Mouse (Mus musculus) monocyte, adult 5-6 weeks (primary cell): Measurements from ENCODE around the gene Tubg1. TPM values are rescaled to one million over a fixed set of nuclear protein-coding genes. Genes with fewer than 3 reads are reported as not detected.
A peak's percentile ranks its signal among the peaks of the same experiment; 100 is the strongest.
"Not testable (repeated sequence)": the region's sequence is repeated elsewhere in the genome, so short reads cannot be mapped to it uniquely, and the experiment has no call there.

ENCODE experiments used
- ATAC-seq: fragments of 153-309, 156-312 bp; replicated peaks from 2 replicates; pipeline ENCODE4 v1.8.0; 2017; ENCODE audit warnings: mild to moderate bottlenecking; ENCODE audit not compliant: low TSS enrichment, insufficient number of reproducible peaks, severe bottlenecking, poor library complexity, low FRiP score
- total RNA-seq: library from RNA; stranded (forward); fragments of 200-1000, 200-491, 200-594 nt; gene quantifications from 3 replicates; pipeline ENCODE4 v1.2.3, GENCODE M21; 2017

Gene Tubg1
- total RNA-seq, 1 experiment from 2014 or later, result 11.0 TPM

GRCm38 (mm10) chr11:101094930-101095313 lies 24.8 kb upstream of the Tubg1 start:
- ATAC-seq, result no peak

- ATAC-seq, result peak; percentile 97
These were observed 24.3 kb upstream of the Tubg1 start, which contains the start of gene Psmc3ip for GRCm38 (mm10) chr11:101095314-101096024. TSS of gene Psmc3ip (minus strand) at chr11:101095436.

GRCm38 (mm10) chr11:101098231-101098630 lies 21.5 kb upstream of the Tubg1 start:
- no peak for ATAC-seq

GRCm38 (mm10) chr11:101103011-101103410 lies 16.7 kb upstream of the Tubg1 start:
- ATAC-seq, result no peak

- ATAC-seq, result no peak
These were observed 10.4 kb upstream of the Tubg1 start for GRCm38 (mm10) chr11:101109351-101109750.

- no peak for ATAC-seq
These were observed 9.0 kb upstream of the Tubg1 start for GRCm38 (mm10) chr11:101110708-101111107.

- ATAC-seq, result no peak
These were observed 8.6 kb upstream of the Tubg1 start for GRCm38 (mm10) chr11:101111178-101111577.

- no peak for ATAC-seq
These were observed 7.6 kb upstream of the Tubg1 start for GRCm38 (mm10) chr11:101112186-101112585.

- peak; percentile 64 for ATAC-seq
These were observed 4.2 kb upstream of the Tubg1 start for GRCm38 (mm10) chr11:101115564-101115963.

GRCm38 (mm10) chr11:101118105-101118504 lies 1.6 kb upstream of the Tubg1 start:
- no peak for ATAC-seq

GRCm38 (mm10) chr11:101119131-101119760 lies 492 bp upstream of the Tubg1 start:
- no peak for ATAC-seq

- ATAC-seq, result no peak
These were observed 929 bp downstream of the Tubg1 start for GRCm38 (mm10) chr11:101120545-101121188.

GRCm38 (mm10) chr11:101124494-101124893 lies 4.8 kb downstream of the Tubg1 start:
- not testable (repeated sequence) for ATAC-seq

- not testable (repeated sequence) for ATAC-seq
These were observed 5.3 kb downstream of the Tubg1 start for GRCm38 (mm10) chr11:101125008-101125407.

GRCm38 (mm10) chr11:101127075-101127474 lies 7.3 kb downstream of the Tubg1 start:
- ATAC-seq, result no peak

GRCm38 (mm10) chr11:101128996-101129577 lies 9.3 kb downstream of the Tubg1 start:
- ATAC-seq, result no peak

- ATAC-seq, result no peak
These were observed 10.5 kb downstream of the Tubg1 start for GRCm38 (mm10) chr11:101130056-101130756.

- no peak for ATAC-seq
These were observed 11.4 kb downstream of the Tubg1 start for GRCm38 (mm10) chr11:101131187-101131586.

GRCm38 (mm10) chr11:101131701-101132100 lies 12.0 kb downstream of the Tubg1 start:
- no peak for ATAC-seq
